Mouse (Mus musculus) embryo, embryonic 11.5 days (tissue): ENCODE results near the gene Olfr1298.

Experiments
- DNase-seq: peaks from one replicate; pipeline ENCODE4 v3.0.0-alpha.2; 2012; ENCODE audit warnings: low read depth, low spot score

Gene Olfr1298

DNA sequence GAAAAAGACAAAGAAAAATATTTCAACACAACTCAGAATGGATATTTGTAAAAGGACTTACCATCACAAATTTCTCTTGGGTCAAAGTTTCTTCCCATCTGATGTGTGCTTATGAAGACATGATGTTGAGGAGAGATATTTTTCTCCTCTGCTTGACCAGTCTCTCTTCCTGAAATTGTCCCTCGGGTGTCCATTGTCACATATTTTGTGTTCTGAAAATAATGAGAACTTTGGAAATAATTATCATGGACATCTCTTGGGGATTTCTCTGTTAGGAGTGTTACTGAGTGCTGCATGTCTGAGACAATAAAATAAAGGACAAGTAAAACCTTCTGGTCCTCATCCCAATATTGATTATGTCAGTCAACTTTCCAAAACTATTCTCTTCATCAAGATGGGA, at the start of gene Olfr1298:
Gene Olfr1298, minus strand, starts transcription at position 101 of the 400 bp plus-strand sequence.
- no peak for DNase-seq

DNA sequence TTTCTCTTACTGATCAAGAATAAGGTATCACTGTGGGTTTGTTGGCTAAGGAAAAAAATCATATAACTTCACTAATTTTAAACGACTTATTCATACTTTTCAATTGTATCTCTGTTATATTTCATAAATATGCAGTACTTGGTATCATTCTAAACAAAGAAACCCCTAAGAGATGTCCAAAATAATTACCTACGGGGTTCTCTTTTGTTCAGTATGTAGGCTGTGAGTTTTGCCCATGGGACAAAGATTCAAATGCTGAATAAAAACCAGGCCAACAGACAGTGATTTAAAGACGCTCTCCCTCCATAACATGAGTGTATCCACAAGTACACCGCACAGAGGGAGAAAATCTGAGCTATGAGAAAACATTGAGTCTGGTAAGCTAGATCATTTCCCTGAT, 12.1 kb upstream of the Olfr1298 start, which contains the start of gene Olfr1299:
Gene Olfr1299, plus strand, starts transcription at position 301 of the 400 bp plus-strand sequence.
- no peak for DNase-seq

DNA sequence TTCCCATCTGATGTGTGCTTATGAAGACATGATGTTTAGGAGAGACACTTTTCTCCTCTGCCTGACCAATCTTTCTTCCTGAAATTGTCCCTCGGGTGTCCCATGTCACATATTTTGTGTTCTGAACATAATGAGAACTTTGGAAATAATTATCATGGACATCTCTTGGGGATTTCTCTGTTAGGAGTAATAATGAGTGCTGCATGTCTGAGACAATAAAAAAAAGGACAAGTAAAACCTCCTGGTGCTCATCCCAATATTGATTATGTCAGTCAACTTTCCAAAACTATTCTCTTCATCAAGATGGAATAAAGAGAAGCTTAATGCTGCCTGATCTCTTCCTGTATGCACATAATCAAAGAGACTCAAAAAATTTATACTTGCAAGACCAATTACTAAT, 22.6 kb downstream of the Olfr1298 start, which contains the start of gene Olfr1297:
Gene Olfr1297, minus strand, starts transcription at position 101 of the 400 bp plus-strand sequence.
- DNase-seq, result no peak
